Mouse (Mus musculus): ENCODE data around the gene Psph. TPM values are rescaled to one million over a fixed set of nuclear protein-coding genes. Genes with fewer than 3 reads are reported as not detected.
"Not testable (repeated sequence)": the region's sequence is repeated elsewhere in the genome, so short reads cannot be mapped to it uniquely, and the experiment has no call there.

The Psph gene
- polyA plus RNA-seq, 1 experiment from 2014 or later, result 65.8 TPM

GRCm38 (mm10) chr5:129782211-129782610, 5.0 kb downstream of the Psph start:
- peak; percentile 78 for TF ChIP-seq CTCF (IDR thresholded peaks at IDR 0.05; ENCODE audit: low read depth)
- 41% methylated on average over 3 of the region's 3 CpGs for WGBS
- H3K9ac ChIP-seq (ENCODE audit: low read depth, low read length), result no peak overlapping the region

GRCm38 (mm10) chr5:129780131-129780530, 7.1 kb downstream of the Psph start:
- no peak overlapping the region for H3K9ac ChIP-seq (ENCODE audit: low read depth, low read length)
- H3K9me3 ChIP-seq (replicated peaks; ENCODE audit: low read length), result no peaks in the 10 kb centered on the region
- 93% methylated on average over 3 of the region's 3 CpGs for WGBS
- H3K27ac ChIP-seq, result no peak overlapping the region
- H3K27me3 ChIP-seq (ENCODE audit: insufficient read depth, low read length), result no peaks in the 10 kb centered on the region
- no peak for TF ChIP-seq CTCF (IDR thresholded peaks at IDR 0.05; ENCODE audit: low read depth)
- no peak overlapping the region for H3K4me2 ChIP-seq (ENCODE audit: low read length)
- H3K4me1 ChIP-seq (replicated peaks; ENCODE audit: insufficient read depth, low read length), result no peaks in the 10 kb centered on the region; the same call in 1 of the 2 replicates
- no peak overlapping the region for H3K4me3 ChIP-seq (replicated peaks; ENCODE audit: low read depth, low read length)
- no peak for DNase-seq (ENCODE audit: low spot score)
- no peaks in the 10 kb centered on the region for H3K36me3 ChIP-seq (ENCODE audit: insufficient read depth, low read length)
- ATAC-seq (replicated peaks; ENCODE audit: low FRiP score, low read depth), result no peak

More at GRCm38 (mm10) chr5:129782211-129782610, 5.0 kb downstream of the Psph start:
- DNase-seq (ENCODE audit: low spot score), result peak; percentile 55
- ATAC-seq (replicated peaks; ENCODE audit: low FRiP score, low read depth), result no peak
- Histone ChIP-seq H3K36me3 (ENCODE audit: insufficient read depth, low read length) (no peaks in the 10 kb centered on the region), H3K27me3 (ENCODE audit: insufficient read depth, low read length) (no peaks in the 10 kb centered on the region), H3K4me3 (replicated peaks; ENCODE audit: low read depth, low read length) (no peak overlapping the region), H3K4me2 (ENCODE audit: low read length) (no peak overlapping the region), H3K9me3 (replicated peaks; ENCODE audit: low read length) (no peaks in the 10 kb centered on the region), H3K27ac (no peak overlapping the region), H3K4me1 (replicated peaks; ENCODE audit: insufficient read depth, low read length) (no peaks in the 10 kb centered on the region; the same call in 1 of the 2 replicates)

DNA sequence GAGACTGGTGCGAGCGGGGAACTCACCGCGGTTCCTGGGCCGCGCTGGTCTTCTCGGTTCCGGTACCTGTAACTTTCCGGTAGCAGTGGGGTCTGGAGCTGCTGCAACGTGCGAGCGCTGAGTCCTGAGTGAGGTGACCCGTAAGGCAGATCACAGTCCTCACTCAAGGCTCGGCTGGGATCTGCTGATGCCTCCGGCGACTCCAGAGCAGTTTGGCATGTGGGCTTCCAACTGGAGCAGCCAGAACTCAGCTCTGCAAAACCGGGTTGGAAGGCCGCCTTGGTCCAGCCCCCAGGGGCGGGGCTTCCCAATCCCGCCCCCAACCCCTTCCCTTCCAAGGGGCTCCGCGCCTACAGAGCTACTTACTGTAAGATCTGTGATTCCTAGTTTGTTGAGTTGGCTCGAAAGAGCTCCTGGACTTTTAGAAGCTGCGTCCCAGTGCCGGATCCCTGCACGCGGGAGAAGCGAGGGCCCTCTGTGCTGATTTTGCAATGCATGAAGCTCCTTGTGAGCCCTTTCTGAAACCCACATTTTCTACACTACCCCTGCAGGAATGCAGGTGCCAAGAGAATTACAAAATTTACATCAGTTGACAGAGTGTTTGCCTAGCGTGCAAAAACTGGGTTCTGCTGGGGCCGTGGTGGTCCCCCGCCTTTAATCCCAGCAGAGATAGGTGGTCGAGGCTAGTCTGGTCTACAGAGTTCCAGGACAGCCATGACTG, 8.1 kb downstream of the Psph start:
- Histone ChIP-seq H3K27ac (peak overlapping the region; percentile 70), H3K4me2 (ENCODE audit: low read length) (peak overlapping the region; percentile 92), H3K4me3 (replicated peaks; ENCODE audit: low read depth, low read length) (peak overlapping the region; percentile 55), H3K4me1 (replicated peaks; ENCODE audit: insufficient read depth, low read length) (no peaks in the 10 kb centered on the region; the same call in 1 of the 2 replicates), H3K9me3 (replicated peaks; ENCODE audit: low read length) (no peaks in the 10 kb centered on the region), H3K9ac (ENCODE audit: low read depth, low read length) (peak overlapping the region; percentile 67), H3K27me3 (ENCODE audit: insufficient read depth, low read length) (no peaks in the 10 kb centered on the region), H3K36me3 (ENCODE audit: insufficient read depth, low read length) (no peaks in the 10 kb centered on the region)
- DNase-seq (ENCODE audit: low spot score) (peak; percentile 88), ATAC-seq (replicated peaks; ENCODE audit: low FRiP score, low read depth) (peak; percentile 85)
- 1% methylated on average over 32 of the region's 32 CpGs for WGBS
- TF ChIP-seq CTCF (IDR thresholded peaks at IDR 0.05; ENCODE audit: low read depth), result no peak

GRCm38 (mm10) chr5:129778348-129778995, 8.8 kb downstream of the Psph start:
- ATAC-seq (replicated peaks; ENCODE audit: low FRiP score, low read depth), result no peak
- DNase-seq (ENCODE audit: low spot score), result no peak
- no peaks in the 10 kb centered on the region for H3K36me3 ChIP-seq (ENCODE audit: insufficient read depth, low read length)
- H3K4me1 ChIP-seq (replicated peaks; ENCODE audit: insufficient read depth, low read length), result no peaks in the 10 kb centered on the region; the same call in 1 of the 2 replicates
- peak overlapping the region; percentile 92 for H3K4me2 ChIP-seq (ENCODE audit: low read length)
- H3K9me3 ChIP-seq (replicated peaks; ENCODE audit: low read length), result no peaks in the 10 kb centered on the region
- no peaks in the 10 kb centered on the region for H3K27me3 ChIP-seq (ENCODE audit: insufficient read depth, low read length)
- H3K9ac ChIP-seq (ENCODE audit: low read depth, low read length), result peak overlapping the region; percentile 67
- peak overlapping the region; percentile 70; the same call in 1 of the 2 replicates for H3K27ac ChIP-seq
- 34% methylated on average over 11 of the region's 11 CpGs for WGBS
- peak overlapping the region; percentile 55 for H3K4me3 ChIP-seq (replicated peaks; ENCODE audit: low read depth, low read length)
- TF ChIP-seq CTCF (IDR thresholded peaks at IDR 0.05; ENCODE audit: low read depth), result no peak

- WGBS, result 82% methylated on average over 3 of the region's 3 CpGs
- Histone ChIP-seq H3K4me3 (replicated peaks; ENCODE audit: low read depth, low read length) (no peak overlapping the region), H3K4me1 (replicated peaks; ENCODE audit: insufficient read depth, low read length) (no peaks in the 10 kb centered on the region; the same call in 1 of the 2 replicates), H3K27ac (no peak overlapping the region), H3K4me2 (ENCODE audit: low read length) (no peak overlapping the region), H3K36me3 (ENCODE audit: insufficient read depth, low read length) (no peaks in the 10 kb centered on the region), H3K27me3 (ENCODE audit: insufficient read depth, low read length) (no peaks in the 10 kb centered on the region), H3K9ac (ENCODE audit: low read depth, low read length) (no peak overlapping the region), H3K9me3 (replicated peaks; ENCODE audit: low read length) (no peaks in the 10 kb centered on the region)
- DNase-seq (ENCODE audit: low spot score) (no peak), ATAC-seq (replicated peaks; ENCODE audit: low FRiP score, low read depth) (no peak)
- no peak for TF ChIP-seq CTCF (IDR thresholded peaks at IDR 0.05; ENCODE audit: low read depth)
Measured at GRCm38 (mm10) chr5:129774661-129775060, 12.6 kb downstream of the Psph start.

GRCm38 (mm10) chr5:129773330-129773729, 13.9 kb downstream of the Psph start:
- not testable (repeated sequence) for H3K27me3 ChIP-seq (ENCODE audit: insufficient read depth, low read length); H3K4me1 ChIP-seq (replicated peaks; ENCODE audit: insufficient read depth, low read length); H3K9me3 ChIP-seq (replicated peaks; ENCODE audit: low read length); H3K4me2 ChIP-seq (ENCODE audit: low read length); H3K36me3 ChIP-seq (ENCODE audit: insufficient read depth, low read length); H3K9ac ChIP-seq (ENCODE audit: low read depth, low read length); H3K4me3 ChIP-seq (replicated peaks; ENCODE audit: low read depth, low read length); H3K27ac ChIP-seq; ATAC-seq (replicated peaks; ENCODE audit: low FRiP score, low read depth); DNase-seq (ENCODE audit: low spot score)
- WGBS, result 67% methylated on average over 4 of the region's 4 CpGs
